9 mouse cellular contexts compared by ENCODE assay signal in genomic region chr9:80026017-80026416, GRCm38 (mm10). TPM values are rescaled to one million over a fixed set of nuclear protein-coding genes. Genes with fewer than 3 reads are reported as not detected.
DNase-seq lines count a peak whose midpoint lies in the region; ATAC-seq and TF ChIP-seq lines count a peak whose summit lies in the region.
"Had no signal": no experiment of that assay in that cellular context is flagged by ENCODE, and none has a peak within 500 bp of the region (broad histone marks: within the 10 kb centered on the region; RNA-seq: fewer than 3 reads in every experiment).

No protein-coding gene starts in this region.

- peak; percentile 95 for TF ChIP-seq CTCF in heart, postnatal 0 days (IDR thresholded peaks at IDR 0.05; ENCODE audit: low read depth)
- peak; percentile 21; the same call in 1 of the 2 replicates for TF ChIP-seq CTCF in spleen, adult 2 months (IDR thresholded peaks at IDR 0.05; ENCODE audit: extremely low read depth, insufficient read depth, insufficient read length, insufficient replicate concordance)

- peak; percentile 74 for DNase-seq in intestine, embryonic 14.5 days (ENCODE audit: low spot score)
- DNase-seq in adrenal gland, postnatal 14 days, result peak; percentile 80
- DNase-seq in heart, postnatal 0 days (ENCODE audit: low spot score), result peak; percentile 80
- peak; percentile 71 for DNase-seq in layer of hippocampus, adult 9-10 months (ENCODE audit: low spot score)
- DNase-seq in spleen, adult 2 months (ENCODE audit: low read depth in 1 of 2, low spot score in 2 of 2), result peak; percentile 14 to 37

- WGBS in intestine, embryonic 14.5 days, result 0% methylated on average over 2 of the region's 2 CpGs
- WGBS in intestine, embryonic 16.5 days, result 1% methylated on average over 2 of the region's 2 CpGs
- 1% methylated on average over 2 of the region's 2 CpGs for WGBS in heart, postnatal 0 days
- WGBS in spleen, adult 2 months, result 4% methylated on average over 2 of the region's 2 CpGs

- no peaks in the 10 kb centered on the region for H3K36me3 ChIP-seq in intestine, embryonic 14.5 days (ENCODE audit: control insufficient read depth, insufficient read depth, low read length)
- no peaks in the 10 kb centered on the region for H3K36me3 ChIP-seq in intestine, embryonic 16.5 days (ENCODE audit: control insufficient read depth, insufficient read depth, low read length)
- H3K36me3 ChIP-seq in heart, postnatal 0 days (replicated peaks; ENCODE audit: control insufficient read depth, insufficient read depth, low read length), result no peaks in the 10 kb centered on the region
- H3K36me3 ChIP-seq in spleen, adult 2 months (ENCODE audit: control insufficient read depth, insufficient read depth, low read length), result no peaks in the 10 kb centered on the region

- no peak for ATAC-seq in intestine, embryonic 14.5 days (replicated peaks; ENCODE audit: low FRiP score, low TSS enrichment, low read depth)
- ATAC-seq in intestine, embryonic 16.5 days, result no peak
- ATAC-seq in erythroblast, adult 5-6 weeks (replicated peaks; ENCODE audit: low FRiP score, poor library complexity, severe bottlenecking), result peak; percentile 70
- ATAC-seq in heart, postnatal 0 days (ENCODE audit: insufficient read depth, low read depth), result peak; percentile 68
- peak; percentile 95 for ATAC-seq in megakaryocyte, adult 5-6 weeks (ENCODE audit: poor library complexity, severe bottlenecking)

- no peak overlapping the region for H3K27ac ChIP-seq in intestine, embryonic 14.5 days (ENCODE audit: low read depth)
- H3K27ac ChIP-seq in intestine, embryonic 16.5 days (ENCODE audit: low read length), result no peak overlapping the region
- H3K27ac ChIP-seq in heart, postnatal 0 days (ENCODE audit: low read depth), result peak overlapping the region; percentile 35
- no peak overlapping the region for H3K27ac ChIP-seq in spleen, adult 2 months (ENCODE audit: insufficient read depth, low read length)

- no peak overlapping the region for H3K4me3 ChIP-seq in intestine, embryonic 14.5 days (ENCODE audit: low read depth, low read length)
- no peak overlapping the region for H3K4me3 ChIP-seq in intestine, embryonic 16.5 days (ENCODE audit: low read length)
- no peak overlapping the region for H3K4me3 ChIP-seq in heart, postnatal 0 days (ENCODE audit: low read depth, low read length)
- H3K4me3 ChIP-seq in spleen, adult 2 months (ENCODE audit: extremely low read depth, insufficient read depth, insufficient read length), result no peak overlapping the region
- H3K4me3 ChIP-seq: megakaryocyte, embryonic 14.5 days had no signal

- no peaks in the 10 kb centered on the region for H3K9me3 ChIP-seq in intestine, embryonic 14.5 days (ENCODE audit: control insufficient read depth, low read length)
- no peaks in the 10 kb centered on the region for H3K9me3 ChIP-seq in intestine, embryonic 16.5 days (ENCODE audit: control insufficient read depth, low read length)
- H3K9me3 ChIP-seq in heart, postnatal 0 days (replicated peaks; ENCODE audit: control insufficient read depth, low read length), result no peaks in the 10 kb centered on the region

- no peak overlapping the region for H3K9ac ChIP-seq in intestine, embryonic 14.5 days (ENCODE audit: low read length)
- no peak overlapping the region for H3K9ac ChIP-seq in intestine, embryonic 16.5 days (ENCODE audit: low read depth, low read length)
- no peak overlapping the region for H3K9ac ChIP-seq in heart, postnatal 0 days (replicated peaks; ENCODE audit: low read depth, low read length)

- H3K4me2 ChIP-seq in intestine, embryonic 14.5 days (ENCODE audit: low read length), result no peak overlapping the region
- no peak overlapping the region for H3K4me2 ChIP-seq in intestine, embryonic 16.5 days (ENCODE audit: low read depth, low read length)
- H3K4me2 ChIP-seq in heart, postnatal 0 days (ENCODE audit: low read depth, low read length), result no peak overlapping the region

- no peak for TF ChIP-seq EP300 in heart, postnatal 0 days (IDR thresholded peaks at IDR 0.05; ENCODE audit: low read depth)

- no peaks in the 10 kb centered on the region for H3K4me1 ChIP-seq in intestine, embryonic 14.5 days (replicated peaks; ENCODE audit: control insufficient read depth, insufficient read depth, low read length)
- H3K4me1 ChIP-seq in intestine, embryonic 16.5 days (ENCODE audit: control insufficient read depth, insufficient read depth, low read length), result no peaks in the 10 kb centered on the region
- peaks cover 12% of the 10 kb centered on the region for H3K4me1 ChIP-seq in heart, postnatal 0 days (ENCODE audit: control insufficient read depth, insufficient read depth)
- no peaks in the 10 kb centered on the region for H3K4me1 ChIP-seq in spleen, adult 2 months (ENCODE audit: control insufficient read depth, insufficient read depth, insufficient read length)

- no peak for TF ChIP-seq POLR2A in spleen, adult 2 months (IDR thresholded peaks at IDR 0.05; ENCODE audit: low read depth, low read length)

- H3K27me3 ChIP-seq in intestine, embryonic 14.5 days (replicated peaks; ENCODE audit: control insufficient read depth, insufficient read depth, low read length), result no peaks in the 10 kb centered on the region
- no peaks in the 10 kb centered on the region for H3K27me3 ChIP-seq in intestine, embryonic 16.5 days (replicated peaks; ENCODE audit: control insufficient read depth, insufficient read depth, low read length)
- no peaks in the 10 kb centered on the region for H3K27me3 ChIP-seq in heart, postnatal 0 days (ENCODE audit: control insufficient read depth, insufficient read depth, low read length)
- H3K27me3 ChIP-seq in spleen, adult 2 months (ENCODE audit: control insufficient read depth, insufficient read depth, low read length), result no peaks in the 10 kb centered on the region
- H3K27me3 ChIP-seq: megakaryocyte, embryonic 14.5 days had no signal

RNA-seq across cellular contexts. Expression of gene Filip1, which starts 13.4 kb away (rescaled TPM):
- polyA plus RNA-seq in intestine, embryonic 14.5 days (2014; fragmentation: Nextera tagmentation; extraction: Ambion mirVana), result 6.9 and 7.2 TPM in 2 replicates
- polyA plus RNA-seq in intestine, embryonic 16.5 days (2015; fragmentation: Nextera tagmentation; extraction: Ambion mirVana), result 5.5 TPM in 2 replicates
- 51.9 and 57.7 TPM in 2 replicates for total RNA-seq in adrenal gland, postnatal 14 days (2021)
- 0.38 and 0.63 TPM in 2 replicates for total RNA-seq in erythroblast, adult 5-6 weeks (2015; ENCODE audit: low replicate concordance)
- 0.70 TPM in 1 of 2 replicates, not detected in the other for total RNA-seq in erythroblast, adult 5-6 weeks (2017; ENCODE audit: low replicate concordance)
- total RNA-seq in heart, postnatal 0 days (2014; rRNA removed; ENCODE audit: low replicate concordance), result 27.4 and 52.3 TPM in 2 replicates
- 31.6 and 39.0 TPM in 2 replicates for polyA plus RNA-seq in heart, postnatal 0 days (2015; fragmentation: Nextera tagmentation; extraction: Ambion mirVana)
- 0.07 TPM in 1 of 2 replicates, not detected in the other for total RNA-seq in megakaryocyte, adult 5-6 weeks (2015)
- total RNA-seq in megakaryocyte, adult 5-6 weeks (2017), result 0.11 and 0.94 TPM in 2 replicates
- polyA plus RNA-seq in spleen, adult 2 months (2012; rRNA removed), result 0.82 and 1.1 TPM in 2 replicates

RNA-seq across cellular contexts. Expression of gene Senp6, which starts 40.7 kb away (rescaled TPM):
- 57.8 and 58.1 TPM in 2 replicates for polyA plus RNA-seq in intestine, embryonic 14.5 days (2014; fragmentation: Nextera tagmentation; extraction: Ambion mirVana)
- 26.6 and 29.5 TPM in 2 replicates for polyA plus RNA-seq in intestine, embryonic 16.5 days (2015; fragmentation: Nextera tagmentation; extraction: Ambion mirVana)
- 110 and 114 TPM in 2 replicates for total RNA-seq in adrenal gland, postnatal 14 days (2021)
- total RNA-seq in erythroblast, adult 5-6 weeks (2015; ENCODE audit: low replicate concordance), result 40.2 and 63.5 TPM in 2 replicates
- 39.6 and 50.7 TPM in 2 replicates for total RNA-seq in erythroblast, adult 5-6 weeks (2017; ENCODE audit: low replicate concordance)
- 54.1 and 80.4 TPM in 2 replicates for total RNA-seq in heart, postnatal 0 days (2014; rRNA removed; ENCODE audit: low replicate concordance)
- 26.1 and 28.9 TPM in 2 replicates for polyA plus RNA-seq in heart, postnatal 0 days (2015; fragmentation: Nextera tagmentation; extraction: Ambion mirVana)
- 107 and 112 TPM in 2 replicates for total RNA-seq in megakaryocyte, adult 5-6 weeks (2015)
- 88.1 and 101 TPM in 2 replicates for total RNA-seq in megakaryocyte, adult 5-6 weeks (2017)
- 9.8 and 17.2 TPM in 2 replicates for polyA plus RNA-seq in spleen, adult 2 months (2012; rRNA removed)

Comparison
In these comparisons a context has a peak if more than half of its experiments do, and no peak if none do; other contexts are left out.
1. ATAC-seq: peak in erythroblast, adult 5-6 weeks (single experiment), heart, postnatal 0 days (single experiment) and megakaryocyte, adult 5-6 weeks (single experiment); none in intestine, embryonic 14.5 days (single experiment) and intestine, embryonic 16.5 days (single experiment).
2. DNase-seq: peak in every context shown above with its lines; median percentile 80 in adrenal gland, postnatal 14 days; 80 in heart, postnatal 0 days; 74 in intestine, embryonic 14.5 days; 71 in layer of hippocampus, adult 9-10 months; 26 in spleen, adult 2 months.
3. RNA of gene Filip1, which starts 13.4 kb away (total RNA-seq): 51.9 to 57.7 TPM in adrenal gland, postnatal 14 days and 27.4 to 52.3 TPM in heart, postnatal 0 days; 0.38 to 0.70 TPM in erythroblast, adult 5-6 weeks and 0.07 to 0.94 TPM in megakaryocyte, adult 5-6 weeks; every median in the first group is over 10 times any median in the second.